Mouse (Mus musculus): ENCODE data around the gene Setd5. TPM values are rescaled to one million over a fixed set of nuclear protein-coding genes. Genes with fewer than 3 reads are reported as not detected.

Gene Setd5
- total RNA-seq, 2 experiments from 2014 or later, result 106 to 109 TPM

- no peak for DNase-seq (ENCODE audit: low spot score in 2 of 2)
Observed at GRCm38 (mm10) chr6:113109956-113110355, 32.8 kb downstream of the Setd5 start.

- DNase-seq (ENCODE audit: low spot score in 2 of 2), result no peak
Observed at GRCm38 (mm10) chr6:113120806-113121205, 43.6 kb downstream of the Setd5 start.

DNA sequence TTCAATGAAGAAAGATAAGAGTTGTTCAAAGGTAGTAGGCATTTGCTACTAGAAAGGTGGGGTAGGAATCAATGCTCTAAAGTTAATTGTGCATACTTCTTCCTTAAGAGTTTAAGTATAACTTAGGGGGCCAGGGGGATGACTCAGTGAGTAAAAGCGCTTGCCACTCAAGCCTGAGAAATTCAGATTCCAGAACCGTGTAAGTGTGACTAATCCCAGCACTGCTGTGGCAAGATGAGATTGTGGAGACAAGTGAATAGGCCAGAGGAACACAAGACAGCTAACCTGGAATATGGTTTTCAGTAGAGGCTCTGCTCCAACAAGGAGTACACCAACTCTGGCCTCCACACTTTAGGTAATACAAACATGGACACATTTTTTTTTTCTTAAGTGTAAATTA lies 56.2 kb downstream of the Setd5 start:
- no peak for DNase-seq (ENCODE audit: low spot score in 2 of 2)

DNA sequence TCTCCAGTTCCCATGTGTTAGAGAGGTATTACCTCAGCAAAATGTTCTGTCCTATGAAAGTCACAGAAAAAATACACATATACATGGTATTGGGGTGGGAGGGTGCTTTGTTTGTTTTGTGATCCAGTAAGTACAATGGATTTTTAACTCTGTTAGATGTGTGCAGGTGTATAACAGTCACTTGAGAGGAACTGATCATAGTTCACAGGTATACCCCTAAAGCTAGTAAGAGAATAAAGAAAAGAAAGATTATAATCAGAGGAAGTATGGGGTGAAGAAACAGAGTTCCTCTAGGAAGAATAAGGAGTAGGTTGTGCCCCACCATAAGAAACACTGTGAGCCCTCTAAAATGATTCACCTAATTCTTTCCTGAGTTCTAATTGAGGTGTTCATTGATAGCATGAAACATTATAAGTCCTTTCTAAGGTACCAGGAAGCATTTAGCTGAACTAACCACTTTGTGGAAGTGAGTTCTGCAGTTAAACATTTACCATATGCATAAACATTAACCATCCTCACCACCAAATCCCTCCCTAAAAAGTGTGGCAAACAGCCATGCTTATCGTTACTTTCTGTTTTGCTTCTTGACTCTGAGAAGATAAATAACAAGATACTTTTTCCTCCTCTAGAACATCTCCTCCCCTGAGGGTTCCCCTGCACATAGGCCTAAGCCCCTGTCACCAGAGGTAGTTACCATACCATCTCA lies 64.4 kb downstream of the Setd5 start:
- no peak for DNase-seq (ENCODE audit: low spot score in 2 of 2)

GRCm38 (mm10) chr6:113144764-113145163 lies 67.6 kb downstream of the Setd5 start:
- no peak for DNase-seq (ENCODE audit: low spot score in 2 of 2)

DNA sequence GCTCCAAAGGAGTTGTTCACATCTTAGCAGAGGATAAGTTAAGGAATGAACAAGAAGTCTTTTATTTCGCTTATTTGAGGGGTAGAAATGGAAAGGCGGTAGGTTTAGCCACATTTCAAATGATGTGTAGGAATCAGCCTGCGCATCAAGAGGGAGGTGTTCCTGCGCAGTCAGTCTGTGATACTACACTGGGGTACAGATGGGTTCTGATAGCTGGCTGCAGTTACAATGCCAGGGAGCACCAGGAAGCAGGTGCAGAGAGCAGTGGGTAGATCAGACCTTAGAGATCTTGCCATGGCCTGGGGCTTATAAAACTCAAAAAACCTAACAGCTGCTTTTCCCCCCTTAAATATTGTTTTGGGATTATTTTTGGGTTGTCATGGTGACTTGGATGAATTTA lies 68.1 kb downstream of the Setd5 start:
- no peak for DNase-seq (ENCODE audit: low spot score in 2 of 2)

- no peak for DNase-seq (ENCODE audit: low spot score in 2 of 2)
Observed at GRCm38 (mm10) chr6:113154071-113154470, 76.9 kb downstream of the Setd5 start.

GRCm38 (mm10) chr6:113154886-113155285 lies 77.7 kb downstream of the Setd5 start:
- DNase-seq (ENCODE audit: low spot score in 2 of 2), result no peak

GRCm38 (mm10) chr6:113156064-113156463 lies 78.9 kb downstream of the Setd5 start:
- DNase-seq (ENCODE audit: low spot score in 2 of 2), result no peak

- DNase-seq (ENCODE audit: low spot score in 2 of 2), result no peak
Observed at GRCm38 (mm10) chr6:113160106-113160505, 82.9 kb downstream of the Setd5 start.

- no peak for DNase-seq (ENCODE audit: low spot score in 2 of 2)
Observed at GRCm38 (mm10) chr6:113161982-113162381, 84.8 kb downstream of the Setd5 start.

- DNase-seq (ENCODE audit: low spot score in 2 of 2), result no peak
Observed at GRCm38 (mm10) chr6:113163513-113163912, 86.3 kb downstream of the Setd5 start.

- peak; percentile 43 to 60 for DNase-seq (ENCODE audit: low spot score in 2 of 2)
Observed at GRCm38 (mm10) chr6:113166661-113167251, 89.6 kb downstream of the Setd5 start.

DNA sequence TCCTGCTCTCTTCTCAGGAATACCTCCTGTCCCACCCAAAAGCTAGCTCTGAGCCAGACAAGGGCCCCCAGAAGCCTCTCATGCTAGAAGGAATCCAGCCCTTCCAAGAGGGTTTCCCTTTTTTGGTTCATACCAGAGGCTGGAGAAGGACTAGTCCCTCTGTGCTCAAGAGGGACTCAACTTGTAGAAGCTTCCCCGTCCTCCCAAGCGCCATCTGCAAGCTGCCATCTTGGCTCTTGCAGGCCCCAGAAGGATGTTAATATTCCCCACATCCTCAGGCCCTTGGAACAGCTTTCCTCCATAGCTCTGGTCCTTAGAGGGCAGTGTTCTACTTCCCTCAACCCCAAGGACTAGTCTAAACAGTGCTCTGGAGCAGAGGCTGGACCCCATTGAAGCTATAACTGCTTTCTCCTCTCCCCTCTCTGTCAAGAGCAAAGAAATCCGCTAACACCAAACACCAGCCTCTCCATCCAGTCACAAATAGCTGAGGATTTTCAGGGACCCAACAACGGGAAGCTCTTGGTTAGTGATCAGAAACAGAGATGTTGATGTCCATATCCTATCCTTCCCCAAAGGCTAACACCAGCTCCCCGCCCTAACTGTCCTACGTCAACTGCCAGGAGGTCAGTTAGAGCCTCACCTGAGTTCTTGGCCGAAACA lies 91.3 kb downstream of the Setd5 start:
- no peak for DNase-seq (ENCODE audit: low spot score in 2 of 2)

- no peak for DNase-seq (ENCODE audit: low spot score in 2 of 2)
Observed at GRCm38 (mm10) chr6:113169852-113170251, 92.7 kb downstream of the Setd5 start.

DNA sequence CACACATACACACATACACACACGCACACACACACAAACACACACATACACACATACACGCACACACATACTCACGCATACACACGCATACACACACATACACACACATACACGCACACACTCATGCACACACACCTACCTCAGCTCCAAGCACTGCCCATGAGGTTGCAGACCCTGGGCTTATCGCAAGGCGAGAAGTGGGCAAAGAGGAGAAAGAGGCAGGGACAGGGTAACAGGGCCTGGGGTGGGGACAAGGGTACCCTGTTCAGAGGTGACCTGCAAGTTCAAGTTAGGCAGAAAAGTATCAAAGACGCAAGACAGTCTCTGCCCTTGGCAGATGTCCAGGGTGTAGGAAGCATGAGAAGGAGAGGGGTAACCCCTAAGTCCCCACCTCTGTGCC lies 93.5 kb downstream of the Setd5 start:
- DNase-seq (ENCODE audit: low spot score in 2 of 2), result no peak

GRCm38 (mm10) chr6:113172011-113172410 lies 94.8 kb downstream of the Setd5 start:
- DNase-seq (ENCODE audit: low spot score in 2 of 2), result no peak

DNA sequence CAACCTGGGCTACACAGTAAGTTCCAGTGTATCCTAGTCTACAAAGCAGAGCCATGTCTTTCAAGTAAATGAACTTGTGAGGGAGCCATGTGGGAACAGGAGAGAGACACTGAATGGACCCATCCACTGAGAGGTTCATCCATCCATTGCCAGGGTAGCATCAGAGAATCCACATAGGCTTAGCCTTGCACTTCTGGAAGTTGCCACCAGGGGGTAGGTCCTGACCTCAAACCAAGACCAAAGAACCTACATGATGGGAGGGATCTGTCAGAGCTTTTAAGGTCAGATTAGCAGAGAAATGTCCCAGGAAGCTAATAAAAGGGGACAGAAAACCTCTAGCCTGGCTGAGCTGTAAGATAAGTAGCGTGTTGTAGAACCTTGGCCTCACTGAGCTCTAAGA lies 95.4 kb downstream of the Setd5 start:
- DNase-seq (ENCODE audit: low spot score in 2 of 2), result peak in 1 of 2 experiments; percentile 51

- no peak for DNase-seq (ENCODE audit: low spot score in 2 of 2)
Observed at GRCm38 (mm10) chr6:113175469-113175868, 98.3 kb downstream of the Setd5 start.

GRCm38 (mm10) chr6:113176613-113177012 lies 99.4 kb downstream of the Setd5 start:
- no peak for DNase-seq (ENCODE audit: low spot score in 2 of 2)

DNA sequence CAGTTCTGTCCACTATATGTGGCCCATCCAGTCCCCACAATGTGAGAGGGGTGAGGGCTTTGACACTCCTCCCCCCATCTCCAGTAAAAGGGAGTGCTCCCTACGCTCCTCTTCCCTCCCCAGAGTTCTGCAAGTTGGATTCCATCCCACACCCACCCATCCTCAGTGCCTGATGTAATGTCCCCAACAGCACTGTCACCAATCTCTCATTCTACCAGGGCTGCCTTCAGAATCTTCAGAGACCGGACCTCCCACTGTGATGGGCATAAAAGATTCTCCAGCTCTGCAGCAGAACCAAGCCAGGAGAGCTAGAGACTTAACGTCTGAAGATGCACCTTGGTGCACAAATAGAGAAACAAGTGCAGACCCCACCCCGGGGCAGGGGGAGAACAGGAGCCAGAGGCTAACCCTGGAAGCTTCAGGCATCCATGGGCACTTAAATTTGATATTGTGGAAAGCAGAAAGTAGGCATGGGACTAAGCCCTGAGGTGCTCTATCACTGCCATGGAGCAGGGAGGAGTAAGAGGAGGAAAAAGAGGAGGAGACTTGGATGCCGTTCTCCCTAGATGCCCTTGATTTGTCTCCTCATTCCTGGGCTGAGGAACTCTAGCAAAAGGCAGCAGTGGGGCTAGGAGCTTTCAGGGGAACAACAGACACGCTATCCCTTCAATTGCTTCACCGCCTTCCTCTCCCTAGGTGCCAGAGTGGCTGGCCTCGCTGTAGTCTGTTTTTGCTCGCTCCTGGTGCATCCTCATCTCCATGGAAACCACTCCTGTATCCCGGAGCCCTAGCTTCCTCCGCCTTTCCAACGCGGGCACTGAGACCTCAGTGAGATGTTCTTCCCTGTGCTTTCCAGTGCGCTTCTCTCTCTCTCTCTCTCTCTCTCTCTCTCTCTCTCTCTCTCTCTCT lies 101.4 kb downstream of the Setd5 start:
- no peak for DNase-seq (ENCODE audit: low spot score in 2 of 2)
